Mouse (Mus musculus): ENCODE measurements around the gene Snx14.

DNA sequence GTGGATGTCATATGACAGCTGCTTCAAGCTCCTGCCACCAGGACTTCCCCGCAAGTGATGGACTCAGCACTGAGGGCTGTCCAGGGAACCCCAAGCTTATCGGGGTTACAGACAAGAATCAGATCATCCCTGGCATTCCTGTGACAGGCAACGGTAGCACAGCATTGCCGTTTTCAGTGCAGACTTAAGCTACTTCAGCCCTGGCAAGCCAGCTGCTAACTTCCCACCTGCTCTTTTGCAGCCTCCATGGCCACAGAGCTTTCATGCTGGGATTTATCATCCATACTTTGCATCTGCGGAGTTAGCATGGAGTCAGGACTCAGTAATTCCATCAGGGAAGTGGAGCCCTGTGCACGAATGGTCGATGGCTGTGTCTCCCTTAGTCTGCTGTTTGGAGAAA, 85.3 kb downstream of the Snx14 start:
- TF ChIP-seq CTCF (IDR thresholded peaks at IDR 0.05; ENCODE audit: low read depth, low read length) (no peak), POLR2A (IDR thresholded peaks at IDR 0.05; ENCODE audit: insufficient read depth, low read length) (no peak), EP300 (IDR thresholded peaks at IDR 0.05; ENCODE audit: insufficient read depth, low read depth, low read length) (no peak)

Data from ES-Bruce4 (cell line).